Mouse (Mus musculus) E14TG2a.4 (cell line): ENCODE results near the gene Ercc8.

Source experiments
- CTCF ChIP-seq: conservative IDR thresholded peaks from 2 replicates; pipeline ENCODE4 v1.5.1; 2014; ENCODE audit warnings: low read length
- NANOG ChIP-seq: IDR thresholded peaks from 2 replicates; pipeline ENCODE4 v1.6.1; 2014; ENCODE audit warnings: borderline replicate concordance, low read length, mixed read lengths
- POU5F1 ChIP-seq: IDR thresholded peaks from 2 replicates; pipeline ENCODE4 v1.6.1; 2014; ENCODE audit warnings: low read length, borderline replicate concordance

DNA sequence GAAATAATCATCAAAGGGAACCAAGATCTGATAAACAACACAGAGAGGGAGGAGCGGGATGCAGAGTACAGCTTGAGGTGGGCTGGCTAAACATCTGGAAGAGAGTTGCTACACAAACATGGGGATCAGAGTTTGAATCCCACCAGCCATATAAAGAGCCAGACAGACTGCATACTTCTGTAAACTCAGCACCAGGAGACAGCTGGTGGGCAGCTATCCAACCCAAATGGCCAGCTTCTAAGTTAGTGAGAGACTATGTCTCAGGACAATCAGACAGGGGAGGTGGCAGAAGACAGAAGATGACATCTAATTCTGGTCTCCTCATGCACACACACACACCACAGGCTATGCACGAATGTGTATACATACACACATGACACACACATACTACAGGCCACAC, 32.3 kb upstream of the Ercc8 start:
- TF ChIP-seq CTCF (no peak), NANOG (no peak), POU5F1 (no peak)
